Mouse (Mus musculus) testis, adult 2 months (tissue): Measurements from ENCODE around the gene Gm17455.

Source experiments
- CTCF ChIP-seq: fragments of 200-500 bp; IDR thresholded peaks from 2 replicates; pipeline ENCODE4 v1.5.1; 2012; ENCODE audit warnings: low read depth, mild to moderate bottlenecking, inconsistent platforms, low read length, moderate library complexity; ENCODE audit not compliant: control insufficient read depth, insufficient read depth, insufficient replicate concordance
- POLR2A ChIP-seq: fragments of 200-500 bp; IDR thresholded peaks from 2 replicates; pipeline ENCODE4 v1.6.1; 2012; ENCODE audit warnings: low read depth, mild to moderate bottlenecking, inconsistent platforms, low read length, moderate library complexity; ENCODE audit not compliant: control insufficient read depth

DNA sequence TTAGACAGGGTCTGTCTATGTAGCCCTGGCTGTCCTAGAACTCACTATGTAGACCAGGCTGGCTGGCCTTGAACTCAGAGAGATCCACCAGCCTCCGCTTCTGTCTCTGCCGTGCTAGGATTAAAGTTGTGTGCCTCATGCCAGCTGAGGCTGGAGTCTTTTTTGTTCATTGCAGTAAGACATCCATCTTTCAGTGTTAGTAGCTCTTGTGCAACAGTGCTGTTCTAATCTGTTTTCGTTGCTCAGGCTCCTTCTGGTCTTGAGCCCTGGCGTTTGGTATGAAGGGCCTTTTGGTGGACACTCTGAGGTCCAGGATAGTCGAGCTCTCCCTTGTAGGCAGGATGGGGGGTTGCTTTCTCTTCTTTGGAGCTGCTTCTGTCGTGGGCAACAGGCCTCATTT is 36.1 kb upstream of the Gm17455 start:
- TF ChIP-seq POLR2A, result no peak
- TF ChIP-seq CTCF, result no peak
